Mouse (Mus musculus) layer of hippocampus, adult 11-12 months (tissue): ENCODE results near the gene Jund.

Source experiments
- DNase-seq: peaks from one replicate; pipeline ENCODE4 v3.0.0; 2022; ENCODE audit warnings: low spot score

The Jund gene

DNA sequence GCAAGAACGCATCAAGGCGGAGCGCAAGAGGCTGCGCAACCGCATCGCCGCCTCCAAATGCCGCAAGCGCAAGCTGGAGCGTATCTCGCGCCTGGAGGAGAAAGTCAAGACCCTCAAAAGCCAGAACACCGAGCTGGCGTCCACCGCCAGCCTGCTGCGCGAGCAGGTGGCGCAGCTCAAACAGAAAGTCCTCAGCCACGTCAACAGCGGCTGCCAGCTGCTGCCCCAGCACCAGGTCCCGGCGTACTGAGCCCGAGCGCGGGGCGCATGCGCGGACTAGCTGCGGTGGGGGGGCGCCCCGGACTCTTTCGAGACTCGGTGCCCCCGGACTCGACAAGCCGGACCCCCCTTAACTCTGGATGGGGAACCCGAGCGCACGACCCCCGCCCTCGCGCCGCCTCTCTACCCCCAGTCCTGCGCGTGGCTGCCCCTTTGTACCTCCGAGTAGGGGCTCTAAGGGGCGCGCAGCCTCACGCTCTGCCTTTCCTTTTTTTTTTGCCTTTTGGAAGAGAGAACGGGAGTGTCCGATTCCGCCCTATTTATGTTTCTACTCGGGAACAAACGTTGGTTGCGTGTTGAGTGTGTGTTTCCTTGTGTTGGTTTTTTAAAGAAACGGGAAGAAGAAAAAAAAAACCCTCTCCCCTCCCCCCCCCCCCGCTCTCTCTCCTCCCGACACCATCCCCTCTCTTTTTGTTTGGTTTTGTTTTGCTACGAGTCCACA lies 1.2 kb downstream of the Jund start:
- peak; percentile 82 for DNase-seq

DNA sequence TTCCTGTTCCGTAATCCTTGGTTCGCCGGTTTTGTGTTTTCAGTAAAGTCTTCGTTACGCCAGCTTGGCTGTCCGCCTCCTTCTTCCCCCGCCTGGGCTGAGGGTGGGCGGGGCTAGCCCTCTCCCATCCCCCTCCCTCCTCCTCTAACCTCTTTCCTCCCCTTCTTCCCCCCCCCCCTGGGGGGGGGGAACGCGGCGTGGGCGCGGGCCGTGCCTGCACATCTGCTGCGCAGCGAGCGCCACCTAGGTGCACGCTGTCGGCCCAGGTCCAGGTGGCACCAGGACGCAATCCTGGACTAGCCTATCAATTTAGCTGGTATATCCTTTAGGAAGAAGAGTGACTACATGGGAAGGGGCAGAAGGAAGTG lies 1.8 kb downstream of the Jund start:
- peak; percentile 89 for DNase-seq

DNA sequence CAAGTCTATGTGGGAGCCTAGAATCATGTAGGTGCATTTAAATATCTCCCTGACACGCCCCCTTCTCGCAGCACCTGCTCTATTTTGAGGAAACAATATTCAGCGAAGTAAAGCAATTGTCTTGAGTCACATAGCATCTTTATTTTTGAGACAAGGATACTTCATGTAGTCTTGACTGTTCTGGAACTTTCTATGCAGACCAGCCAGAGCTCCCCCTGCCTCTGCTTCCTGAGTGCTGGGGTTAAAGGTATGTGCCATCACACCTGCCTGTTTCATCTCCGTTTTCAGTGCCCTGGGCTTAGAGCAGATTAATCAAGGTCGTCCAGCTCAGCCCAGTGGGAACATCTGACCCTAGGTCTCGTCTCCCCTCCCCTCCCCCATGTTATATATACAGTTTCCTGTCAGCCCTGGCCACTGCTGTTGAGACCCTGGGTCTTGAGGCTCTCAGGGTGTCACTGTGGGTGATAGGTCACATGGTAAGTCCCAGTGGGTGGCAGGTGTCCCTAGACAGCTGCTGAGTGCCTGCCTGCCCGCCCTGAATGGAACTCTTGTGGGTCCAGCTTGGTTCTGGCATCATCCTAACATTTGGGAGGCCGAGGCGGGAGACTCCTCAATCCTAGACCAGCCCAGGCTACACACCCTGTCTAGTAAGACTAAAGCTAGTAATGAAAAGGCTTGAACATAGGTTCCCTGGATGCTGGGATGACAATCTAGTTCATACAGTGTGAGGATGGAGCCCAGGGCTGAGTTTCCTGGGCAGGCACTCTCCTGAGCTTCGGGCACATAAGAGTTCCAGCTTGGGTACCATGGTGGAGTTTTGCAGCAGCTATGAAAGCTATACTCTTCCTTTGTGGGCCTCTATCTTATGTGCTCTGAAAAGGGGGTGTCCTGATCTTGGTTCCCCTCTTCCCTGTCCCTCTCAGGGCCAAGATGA lies 2.6 kb downstream of the Jund start:
- no peak for DNase-seq

DNA sequence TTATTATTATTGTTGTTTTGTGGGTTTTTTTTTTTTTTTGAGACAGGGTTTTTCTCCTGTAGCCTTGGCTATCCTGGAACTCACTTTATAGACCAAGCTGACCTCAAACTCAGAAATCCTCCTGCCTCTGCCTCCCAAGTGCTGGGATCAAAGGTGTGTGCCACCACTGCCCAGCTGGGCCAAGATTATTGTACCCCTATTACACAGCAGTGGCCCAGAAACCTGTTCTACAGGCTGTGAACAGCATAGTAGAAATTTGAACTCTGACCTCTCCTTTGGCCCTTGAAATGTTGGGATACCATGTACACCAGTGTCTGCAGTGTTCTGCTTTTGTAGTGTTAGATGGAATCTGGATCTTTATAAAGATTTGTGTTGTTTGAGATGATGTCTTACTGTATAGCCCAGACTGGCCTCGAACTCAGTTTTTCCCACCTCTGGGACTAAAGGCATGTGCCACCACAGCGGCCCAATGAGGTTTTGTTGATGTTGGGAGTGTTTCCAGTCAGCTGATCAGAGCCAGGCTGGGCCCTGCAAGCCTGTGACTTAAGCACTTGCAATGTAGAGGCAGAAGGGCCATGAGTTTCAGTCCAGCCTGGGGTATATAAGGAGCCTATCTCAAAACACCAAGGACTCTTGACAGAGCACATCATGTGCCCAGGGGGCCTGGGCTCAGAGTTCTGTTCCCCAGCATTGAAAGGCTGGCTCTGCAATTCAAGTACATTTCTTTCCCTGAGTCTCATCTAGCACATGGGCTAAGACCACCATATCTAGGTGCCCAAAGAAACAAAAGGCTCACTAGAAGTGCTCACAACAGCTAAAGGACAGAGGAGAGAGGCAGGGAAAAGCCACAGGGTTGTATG lies 3.5 kb downstream of the Jund start:
- no peak for DNase-seq

DNA sequence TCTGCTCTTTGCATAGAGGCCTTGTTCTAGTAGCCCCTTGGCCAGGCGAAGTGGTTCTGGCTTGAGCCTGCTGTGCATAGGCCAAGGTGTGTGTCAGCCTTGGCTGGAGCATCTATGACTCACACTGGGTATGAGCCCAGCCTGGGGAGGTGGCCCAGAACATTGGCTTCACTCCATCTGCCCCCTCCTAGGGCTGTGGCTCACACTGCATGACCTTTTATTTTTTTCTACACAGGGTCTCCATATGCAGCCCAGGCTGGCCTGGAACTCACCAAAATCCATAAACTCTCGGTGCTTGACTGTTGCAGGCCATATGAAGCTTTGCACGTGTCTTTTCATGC lies 4.1 kb downstream of the Jund start:
- peak; percentile 70 for DNase-seq

DNA sequence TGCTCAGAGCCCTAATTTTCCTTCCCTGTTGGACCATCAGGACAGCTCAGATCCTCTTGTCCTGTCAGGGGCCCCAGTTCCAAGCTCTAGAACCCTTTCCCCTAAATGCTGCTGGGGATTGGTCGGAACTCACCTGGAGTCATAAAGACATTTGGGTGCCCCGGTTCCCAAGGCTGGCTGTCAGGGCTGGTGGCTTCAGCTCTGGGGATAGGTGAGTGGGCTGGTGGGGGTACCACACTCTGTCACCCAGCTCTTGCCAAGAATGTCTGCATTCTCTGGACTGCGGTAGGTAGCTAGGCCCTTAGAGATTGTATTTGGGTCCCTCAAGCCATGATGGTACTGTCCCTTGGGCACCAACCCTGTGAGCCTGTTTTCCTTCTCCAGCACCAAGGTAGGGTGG lies 4.5 kb downstream of the Jund start, which contains the start of gene Iqcn:
Gene Iqcn, plus strand, starts transcription at position 171 of the 400 bp plus-strand sequence.
- no peak for DNase-seq

DNA sequence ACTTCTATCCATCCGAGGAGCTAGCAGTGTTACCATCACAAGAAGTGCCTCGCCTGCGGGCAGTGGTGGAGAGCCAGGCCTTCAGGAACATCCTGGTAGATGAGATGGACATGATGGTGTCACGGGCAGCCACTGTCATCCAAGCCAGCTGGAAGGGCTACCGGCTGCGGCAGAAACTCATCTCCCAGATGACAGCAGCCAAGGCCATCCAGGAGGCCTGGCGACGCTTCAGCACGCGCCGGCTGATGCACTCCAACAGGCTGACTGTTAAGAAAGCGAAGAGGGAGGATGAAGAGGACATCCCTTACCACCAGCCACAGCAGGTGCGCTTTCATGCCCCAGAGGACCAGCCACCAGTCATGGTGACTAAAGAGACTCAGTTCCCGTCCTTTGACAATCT lies 9.5 kb downstream of the Jund start:
- DNase-seq = no peak

DNA sequence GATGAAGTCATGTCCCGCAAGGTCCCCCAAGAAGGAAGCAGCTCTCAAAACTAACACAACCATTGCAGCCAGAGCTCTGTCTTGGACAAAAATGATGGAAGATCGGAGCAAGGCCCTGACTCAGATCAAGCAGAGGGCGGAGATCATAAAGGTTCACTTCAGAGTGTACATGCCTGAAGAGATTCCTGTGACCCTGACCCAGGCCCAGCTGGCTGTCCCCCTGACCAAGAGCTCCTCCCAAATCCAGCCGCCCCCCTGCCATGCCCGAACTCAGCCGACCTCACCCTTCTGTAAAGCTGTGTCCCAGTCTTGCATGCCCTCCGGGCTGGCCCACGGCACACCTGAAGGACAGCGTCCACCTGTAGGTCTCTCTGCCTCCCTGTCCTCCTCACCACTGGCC lies 11.0 kb downstream of the Jund start:
- DNase-seq = no peak

DNA sequence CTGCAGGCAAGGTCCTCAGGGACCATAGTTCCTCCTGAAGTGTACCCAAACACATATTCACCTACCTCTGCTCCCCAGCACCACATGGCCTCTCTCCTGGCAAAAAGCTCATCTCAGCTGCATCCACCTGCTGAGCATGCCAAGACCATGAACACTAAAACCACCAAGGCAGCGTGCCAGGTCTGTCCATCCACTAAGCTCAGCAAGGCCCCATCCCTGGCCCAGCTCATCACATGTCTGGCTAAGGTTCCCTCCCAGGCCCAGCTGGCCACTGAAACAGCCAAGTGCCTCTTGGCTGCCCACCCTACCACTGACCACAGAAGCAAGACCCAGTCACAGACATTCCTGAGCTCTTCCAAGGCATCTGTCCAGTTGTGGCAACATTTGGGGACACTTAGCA lies 11.5 kb downstream of the Jund start:
- DNase-seq = no peak

DNA sequence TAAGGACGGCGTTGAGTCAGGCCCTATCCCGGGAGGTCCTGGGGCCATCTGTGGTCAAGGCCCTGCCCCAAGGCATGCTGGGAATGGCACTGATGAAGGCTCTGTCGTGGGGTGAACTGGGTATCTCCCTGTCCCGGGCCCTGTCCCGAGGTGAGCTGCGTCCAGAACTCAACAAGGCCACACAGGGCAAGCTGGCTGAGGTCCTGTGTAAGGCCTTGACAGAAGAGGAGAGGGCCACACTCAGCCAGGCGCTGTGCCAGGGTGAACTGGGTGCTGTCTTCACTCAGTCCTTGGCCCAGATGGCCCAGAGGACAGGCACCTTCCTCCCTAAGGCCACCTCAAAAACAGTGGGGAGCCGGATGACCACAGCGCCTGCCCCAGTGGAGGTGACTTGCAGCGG lies 12.3 kb downstream of the Jund start:
- no peak for DNase-seq

DNA sequence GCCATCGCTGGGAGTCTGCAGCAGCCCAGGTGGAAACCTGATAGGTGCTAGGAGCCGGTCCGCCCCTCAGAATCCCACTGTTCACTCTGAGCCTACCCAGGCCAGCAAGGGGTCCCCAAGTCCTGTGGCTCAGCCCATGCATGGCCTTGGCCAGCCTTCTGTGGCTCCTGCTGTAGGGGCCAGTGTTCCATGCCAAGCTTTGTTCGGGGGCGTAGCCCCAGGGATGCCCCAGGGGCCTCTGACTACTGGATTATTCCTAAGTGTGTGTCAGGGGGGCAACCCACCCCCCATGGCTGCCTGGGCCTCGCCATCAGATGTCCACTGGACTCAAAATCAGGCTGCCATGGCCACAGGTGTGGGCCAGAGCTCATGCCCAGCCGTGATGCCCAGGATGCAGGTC lies 15.2 kb downstream of the Jund start:
- no peak for DNase-seq

DNA sequence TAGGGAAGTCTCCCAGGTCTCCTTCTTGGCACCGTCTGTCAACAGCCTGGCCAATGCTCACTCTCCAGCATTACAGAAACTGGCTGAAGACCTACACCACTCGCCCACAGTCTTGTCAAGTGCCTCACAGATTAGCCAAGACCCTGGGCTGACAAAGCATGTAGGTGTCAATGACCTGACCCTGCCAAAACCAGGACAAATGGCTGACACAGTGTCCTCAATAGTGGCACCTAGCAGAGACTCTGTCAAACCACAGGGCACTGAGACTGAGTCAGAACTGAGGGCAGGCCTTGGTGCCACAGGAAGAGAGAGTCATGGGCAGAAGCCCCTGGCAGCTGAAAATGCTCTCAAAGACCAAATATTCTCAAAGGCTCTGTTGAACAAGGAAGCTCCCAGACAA lies 16.3 kb downstream of the Jund start:
- DNase-seq = no peak

DNA sequence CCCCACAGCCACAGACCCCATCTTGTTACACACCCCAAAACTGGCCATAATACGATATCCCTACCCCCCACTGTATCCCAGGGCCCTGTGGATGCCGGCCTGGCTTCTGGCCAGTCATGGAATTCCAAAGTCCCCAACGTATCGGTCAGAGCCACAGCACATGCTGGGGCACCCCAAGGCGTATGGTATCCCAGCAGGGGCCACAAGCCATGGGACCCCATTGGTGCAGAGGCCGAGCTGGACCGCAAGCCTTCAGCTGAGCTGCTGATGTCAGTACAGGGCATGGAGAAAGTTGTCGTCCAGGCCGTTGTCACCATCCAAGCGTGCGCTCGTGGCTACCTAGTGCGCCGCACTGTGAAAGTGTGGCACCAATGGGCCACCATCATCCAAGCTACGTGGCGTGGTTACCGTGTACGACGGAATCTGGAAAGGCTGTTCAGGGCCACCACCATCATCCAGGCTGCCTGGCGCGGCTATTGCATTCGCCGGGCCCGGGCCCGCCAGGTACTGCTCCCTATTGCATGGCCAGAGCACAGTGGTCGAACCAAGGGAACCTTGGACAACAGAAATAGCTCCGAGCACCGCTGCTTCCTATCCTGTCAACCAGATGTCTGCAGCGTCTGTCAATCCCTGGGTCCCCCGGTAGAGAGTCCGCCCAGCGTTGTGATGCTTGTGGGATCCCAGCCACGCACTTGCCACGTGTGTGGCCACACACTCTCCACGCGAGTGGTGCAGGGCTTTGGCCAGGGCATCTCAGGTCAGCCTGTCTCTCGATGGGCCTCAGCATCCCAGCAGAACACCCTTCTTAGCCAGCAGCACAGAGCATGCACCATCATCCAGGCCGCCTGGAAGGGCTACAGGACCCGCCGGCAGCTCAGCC lies 18.0 kb downstream of the Jund start:
- DNase-seq = no peak

DNA sequence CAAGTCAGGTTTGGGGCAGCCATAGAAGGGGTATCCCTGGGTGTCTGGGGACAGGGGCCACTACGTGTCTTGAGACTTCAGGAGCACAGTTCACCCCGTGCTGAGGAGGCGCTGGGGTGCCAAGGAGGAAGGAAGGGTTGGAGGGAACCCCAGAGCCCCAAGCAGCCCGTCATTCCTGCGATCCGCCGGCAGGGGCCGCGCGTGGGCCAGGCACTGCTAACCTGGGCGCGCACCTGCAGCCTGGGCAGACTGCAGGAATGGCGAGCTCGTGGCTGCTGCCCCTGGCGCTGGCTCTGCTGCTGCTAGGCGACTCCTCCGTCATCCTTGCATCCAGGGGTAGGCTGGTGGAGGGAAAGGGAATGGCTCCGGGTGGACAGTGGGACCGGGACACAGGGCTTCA lies 19.5 kb downstream of the Jund start, which contains the start of gene Gm3336:
Gene Gm3336, plus strand, starts transcription at position 247 of the 400 bp plus-strand sequence.
- peak; percentile 66 for DNase-seq

DNA sequence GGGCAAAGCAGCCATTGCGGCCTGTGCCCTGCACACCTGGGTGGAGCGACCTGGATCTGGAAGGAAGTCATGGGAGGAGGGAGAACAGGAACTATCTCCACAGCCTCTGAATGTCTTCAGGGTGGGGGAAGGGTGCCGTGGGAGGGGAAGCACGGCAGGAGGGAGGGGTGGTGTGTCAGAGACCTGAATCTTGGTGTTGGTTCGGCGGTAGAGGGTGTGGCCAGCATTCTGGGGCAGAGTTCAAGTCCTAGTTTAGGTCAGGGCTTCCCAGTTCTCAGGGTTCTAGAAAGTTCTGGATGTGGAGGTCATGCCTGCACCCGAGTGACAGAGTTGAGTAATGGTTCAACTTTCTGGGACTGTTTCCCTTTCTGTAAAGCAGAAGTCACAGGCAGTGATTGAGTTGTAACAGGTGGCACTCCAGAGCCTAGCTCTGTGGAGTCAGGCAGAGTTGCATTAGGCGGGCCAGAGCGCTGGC lies 21.1 kb downstream of the Jund start:
- DNase-seq = no peak

DNA sequence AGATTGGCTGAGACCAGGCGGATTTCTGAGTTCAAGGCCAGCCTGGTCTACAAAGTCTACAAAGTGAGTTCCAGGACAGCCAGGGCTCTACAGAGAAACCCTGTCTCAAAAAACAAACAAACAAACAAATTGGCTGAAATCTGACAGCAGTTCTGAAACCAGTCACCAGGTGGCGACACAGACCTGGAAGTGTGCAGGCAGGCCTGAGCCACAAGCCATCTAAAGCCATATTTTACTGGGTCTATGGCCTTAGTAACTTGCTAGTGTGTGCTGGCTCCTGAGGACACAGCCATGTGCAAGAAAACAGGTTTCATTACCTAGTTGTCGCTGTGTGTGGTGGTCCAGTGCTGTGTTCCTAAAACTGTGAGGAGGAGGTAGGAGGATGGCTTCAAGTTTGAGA lies 22.0 kb downstream of the Jund start:
- DNase-seq = peak; percentile 84

DNA sequence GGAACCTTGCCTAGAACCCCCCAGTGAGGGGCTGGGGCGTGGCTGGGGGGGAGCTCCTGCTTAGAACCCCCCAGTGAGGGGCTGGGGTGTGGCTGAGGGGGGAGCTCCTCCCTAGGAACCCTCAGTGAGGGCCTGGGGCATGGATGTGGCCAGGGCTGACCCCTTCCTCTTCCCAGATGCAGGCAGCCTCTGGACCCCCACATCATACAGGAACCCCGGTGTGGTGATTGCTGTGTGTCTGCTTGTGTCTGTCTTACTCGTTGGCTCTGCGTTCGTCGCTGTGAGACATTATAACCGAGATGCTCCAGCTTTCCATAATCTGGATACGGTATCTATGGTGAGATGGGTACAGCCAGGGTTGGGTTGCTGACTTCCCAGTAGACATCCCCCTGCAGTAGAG lies 22.9 kb downstream of the Jund start:
- DNase-seq = no peak

DNA sequence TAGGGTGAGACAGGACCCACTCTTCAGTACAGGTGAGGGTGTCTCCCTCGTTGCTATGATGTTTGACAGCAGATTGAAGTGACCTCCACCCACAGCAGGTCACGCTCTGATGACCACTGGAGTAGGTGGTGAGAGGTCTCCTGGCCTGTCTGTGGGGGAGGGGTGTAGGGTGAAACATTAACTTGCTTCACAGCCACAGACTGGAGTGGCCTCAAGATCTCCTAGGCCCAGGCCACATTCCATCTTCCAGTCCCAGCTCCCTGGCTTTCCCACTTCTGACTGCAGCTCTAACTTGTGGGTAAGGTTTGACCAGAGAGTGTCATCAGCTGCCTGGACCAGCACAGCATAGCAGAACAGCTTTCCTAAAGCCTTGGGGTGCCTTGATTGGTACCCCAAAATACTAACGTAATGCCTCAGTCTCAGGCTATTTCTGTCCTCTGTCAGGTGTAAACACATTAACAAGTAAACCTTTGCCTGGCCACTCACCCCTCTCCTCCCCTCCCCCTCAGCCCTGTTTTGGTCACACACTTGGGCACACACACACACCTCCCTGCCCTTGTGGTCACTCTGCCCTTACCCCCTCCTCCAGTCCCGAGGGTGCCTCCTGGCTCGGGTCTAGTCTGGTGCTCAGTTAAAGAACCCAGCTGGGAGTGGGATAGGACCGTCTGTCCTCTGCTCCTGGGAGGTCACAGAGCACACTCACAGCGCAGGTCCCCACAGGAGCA lies 24.9 kb downstream of the Jund start, which contains the start of gene Pde4c:
Gene Pde4c, plus strand, starts transcription at position 235 of the 725 bp plus-strand sequence.
- DNase-seq = no peak

DNA sequence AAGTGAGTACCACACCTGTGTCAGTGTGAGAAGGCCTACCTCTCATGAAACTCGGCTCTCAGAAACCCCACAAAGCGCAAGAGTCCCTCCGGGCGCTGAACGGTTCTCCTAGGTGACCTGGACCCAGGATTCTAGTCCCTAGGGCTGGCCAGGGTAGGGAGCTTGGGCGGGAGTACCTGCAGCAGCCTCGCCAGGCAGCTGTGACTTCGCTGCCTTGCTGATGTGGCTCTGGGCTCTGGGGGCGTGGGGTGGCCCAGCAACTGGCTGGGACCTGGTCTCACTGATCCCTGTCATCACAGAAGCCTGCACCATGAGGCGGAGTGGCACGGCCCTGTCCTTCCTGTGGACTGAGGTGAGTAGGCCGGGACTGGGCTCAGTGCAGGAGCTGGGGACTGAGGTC lies 25.5 kb downstream of the Jund start:
- no peak for DNase-seq

DNA sequence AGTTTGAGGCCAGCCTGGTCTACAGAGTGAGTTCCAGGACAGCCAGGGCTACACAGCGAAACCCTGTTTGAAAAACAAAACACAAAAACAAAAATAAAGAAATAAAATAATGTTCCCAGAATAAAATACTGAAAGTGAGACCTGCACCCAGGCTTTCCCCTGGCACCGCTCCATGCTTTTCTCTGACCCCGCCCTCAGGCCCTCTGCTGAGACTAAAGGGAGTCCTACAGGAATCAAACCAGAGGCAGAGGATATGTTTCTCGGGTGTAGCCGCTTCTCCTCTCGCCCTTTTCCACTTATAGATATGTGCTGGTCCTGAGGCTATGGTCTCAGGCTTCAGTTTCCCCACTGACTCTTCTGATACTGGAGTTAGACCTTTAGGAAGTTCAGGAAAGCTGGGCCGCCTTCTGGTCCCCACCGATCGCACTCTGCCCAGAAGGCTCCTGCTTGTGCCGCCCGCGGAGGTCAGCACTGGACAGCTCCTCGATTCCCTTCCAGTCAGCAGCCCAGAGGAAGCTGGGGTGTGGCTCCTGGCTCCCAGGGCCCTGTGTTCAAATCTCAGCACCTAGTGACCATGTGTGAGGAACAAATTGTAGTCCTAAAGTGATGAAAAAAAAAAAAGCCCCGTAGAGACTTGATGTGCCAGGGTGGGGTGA lies 27.2 kb downstream of the Jund start:
- DNase-seq = no peak
